10 mouse cellular contexts compared by ENCODE assay signal in the genomic region with DNA sequence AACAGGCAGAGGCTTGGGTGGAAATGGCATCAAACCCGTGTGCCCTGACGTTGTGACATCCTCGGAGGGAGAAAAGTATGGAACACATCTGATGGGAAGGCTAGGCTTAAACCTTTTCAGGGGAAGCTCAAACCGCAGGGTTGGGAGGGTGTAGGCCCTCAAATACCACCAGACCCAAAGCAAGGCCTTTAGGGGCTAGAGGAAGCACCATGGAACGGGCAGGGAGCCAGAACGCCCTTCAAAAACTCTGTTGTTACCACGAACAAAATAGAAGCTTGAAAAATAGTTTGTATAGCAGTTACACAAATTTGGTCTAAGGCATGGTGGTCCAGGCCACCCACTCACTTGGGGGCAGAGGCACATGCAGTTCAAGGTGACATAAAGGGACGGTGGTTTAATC. TPM values are rescaled to one million over a fixed set of nuclear protein-coding genes. Genes with fewer than 3 reads are reported as not detected.
DNase-seq lines count a peak whose midpoint lies in the region; ATAC-seq lines count a peak whose summit lies in the region.
"Had no signal": no experiment of that assay in that cellular context is flagged by ENCODE, and none has a peak within 500 bp of the region (broad histone marks: within the 10 kb centered on the region; RNA-seq: fewer than 3 reads in every experiment).

No protein-coding gene starts in this region.

- WGBS in liver, embryonic 11.5 days = 28% methylated on average over 8 of the region's 8 CpGs
- 22% methylated on average over 8 of the region's 8 CpGs for WGBS in embryonic facial prominence, embryonic 13.5 days
- 27% methylated on average over 8 of the region's 8 CpGs for WGBS in intestine, embryonic 16.5 days
- 28% methylated on average over 8 of the region's 8 CpGs for WGBS in neural tube, embryonic 13.5 days

- H3K4me2 ChIP-seq in liver, embryonic 11.5 days = peak overlapping the region; percentile 72
- peak overlapping the region; percentile 87 for H3K4me2 ChIP-seq in embryonic facial prominence, embryonic 13.5 days
- H3K4me2 ChIP-seq in intestine, embryonic 16.5 days (ENCODE audit: low read depth, low read length) = peak overlapping the region; percentile 90
- H3K4me2 ChIP-seq in neural tube, embryonic 13.5 days = peak overlapping the region; percentile 84

- DNase-seq in liver, embryonic 11.5 days (ENCODE audit: low spot score) = no peak
- no peak for DNase-seq in liver
- no peak for DNase-seq in layer of hippocampus, adult 8-10 months (ENCODE audit: low spot score in 2 of 2)
- DNase-seq in adrenal gland, postnatal 10 days = no peak
- DNase-seq in left cerebral cortex, adult 11 months (ENCODE audit: low spot score) = no peak
- DNase-seq: cerebellum, postnatal 14 days; layer of hippocampus, postnatal 36 days had no signal

- H3K27me3 ChIP-seq in liver, embryonic 11.5 days (replicated peaks; ENCODE audit: control insufficient read depth, insufficient read depth, low read length) = peaks cover 48% of the 10 kb centered on the region
- H3K27me3 ChIP-seq in embryonic facial prominence, embryonic 13.5 days = peaks cover 32% of the 10 kb centered on the region
- peaks cover 6% of the 10 kb centered on the region for H3K27me3 ChIP-seq in intestine, embryonic 16.5 days (replicated peaks; ENCODE audit: control insufficient read depth, insufficient read depth, low read length)
- H3K27me3 ChIP-seq in neural tube, embryonic 13.5 days = peaks cover 26% of the 10 kb centered on the region

- no peak for ATAC-seq in liver, embryonic 11.5 days (replicated peaks; ENCODE audit: low FRiP score)
- ATAC-seq in embryonic facial prominence, embryonic 13.5 days (ENCODE audit: insufficient number of reproducible peaks, insufficient read depth, low FRiP score, low TSS enrichment, low read depth) = no peak
- peak; percentile 40; the same call in 1 of the 2 replicates for ATAC-seq in intestine, embryonic 16.5 days
- ATAC-seq in neural tube, embryonic 13.5 days (ENCODE audit: low read depth) = no peak

- no peaks in the 10 kb centered on the region for H3K9me3 ChIP-seq in liver, embryonic 11.5 days (ENCODE audit: control insufficient read depth, low read length)
- H3K9me3 ChIP-seq in embryonic facial prominence, embryonic 13.5 days = no peaks in the 10 kb centered on the region
- no peaks in the 10 kb centered on the region for H3K9me3 ChIP-seq in intestine, embryonic 16.5 days (ENCODE audit: control insufficient read depth, low read length)
- H3K9me3 ChIP-seq in neural tube, embryonic 13.5 days = no peaks in the 10 kb centered on the region

- H3K4me1 ChIP-seq in liver, embryonic 11.5 days (replicated peaks; ENCODE audit: control insufficient read depth, insufficient read depth, low read length) = no peaks in the 10 kb centered on the region; the same call in 1 of the 2 replicates
- H3K4me1 ChIP-seq in embryonic facial prominence, embryonic 13.5 days = peaks cover 6% of the 10 kb centered on the region; the same call in 1 of the 2 replicates
- H3K4me1 ChIP-seq in intestine, embryonic 16.5 days (ENCODE audit: control insufficient read depth, insufficient read depth, low read length) = peaks cover 8% of the 10 kb centered on the region
- peaks cover 10% of the 10 kb centered on the region; the same call in 1 of the 2 replicates for H3K4me1 ChIP-seq in neural tube, embryonic 13.5 days (replicated peaks)

- no peaks in the 10 kb centered on the region for H3K36me3 ChIP-seq in liver, embryonic 11.5 days (ENCODE audit: control insufficient read depth, insufficient read depth, low read length)
- no peaks in the 10 kb centered on the region for H3K36me3 ChIP-seq in embryonic facial prominence, embryonic 13.5 days
- H3K36me3 ChIP-seq in intestine, embryonic 16.5 days (ENCODE audit: control insufficient read depth, insufficient read depth, low read length) = no peaks in the 10 kb centered on the region
- H3K36me3 ChIP-seq in neural tube, embryonic 13.5 days = no peaks in the 10 kb centered on the region

- peak overlapping the region; percentile 46 for H3K4me3 ChIP-seq in liver, embryonic 11.5 days (ENCODE audit: low read depth, low read length)
- H3K4me3 ChIP-seq in embryonic facial prominence, embryonic 13.5 days = peak overlapping the region; percentile 48
- H3K4me3 ChIP-seq in intestine, embryonic 16.5 days (ENCODE audit: low read length) = peak overlapping the region; percentile 50
- H3K4me3 ChIP-seq in neural tube, embryonic 13.5 days = peak overlapping the region; percentile 42

- H3K27ac ChIP-seq in liver, embryonic 11.5 days (ENCODE audit: low read depth, low read length) = no peak overlapping the region
- H3K27ac ChIP-seq in embryonic facial prominence, embryonic 13.5 days = 0 out of 2 replicates have a peak overlapping the region, but pooled peaks have one; percentile 7
- no peak overlapping the region for H3K27ac ChIP-seq in intestine, embryonic 16.5 days (ENCODE audit: low read length)
- no peak overlapping the region for H3K27ac ChIP-seq in neural tube, embryonic 13.5 days (replicated peaks)

- no peak overlapping the region for H3K9ac ChIP-seq in liver, embryonic 11.5 days (ENCODE audit: low read depth, low read length)
- H3K9ac ChIP-seq in embryonic facial prominence, embryonic 13.5 days = peak overlapping the region; percentile 68
- H3K9ac ChIP-seq in intestine, embryonic 16.5 days (ENCODE audit: low read depth, low read length) = peak overlapping the region; percentile 64; the same call in 1 of the 2 replicates
- no peak overlapping the region for H3K9ac ChIP-seq in neural tube, embryonic 13.5 days

RNA-seq across cellular contexts. Expression of gene Ankrd60, which starts 0.4 kb away (rescaled TPM):
- polyA plus RNA-seq in liver, embryonic 11.5 days (2014; fragmentation: Nextera tagmentation; extraction: Ambion mirVana) = not detected in 2 replicates
- polyA plus RNA-seq in embryonic facial prominence, embryonic 13.5 days (2015; fragmentation: Nextera tagmentation; extraction: Ambion mirVana) = not detected in 2 replicates
- not detected in 2 replicates for polyA plus RNA-seq in intestine, embryonic 16.5 days (2015; fragmentation: Nextera tagmentation; extraction: Ambion mirVana)
- polyA plus RNA-seq in neural tube, embryonic 13.5 days (2015; fragmentation: Nextera tagmentation; extraction: Ambion mirVana) = not detected in 2 replicates
- not detected for total RNA-seq in layer of hippocampus, adult 8-10 months (2022)
- not detected for total RNA-seq in adrenal gland, postnatal 10 days (2021)
- total RNA-seq: layer of hippocampus, postnatal 36 days had no signal

RNA-seq across cellular contexts. Expression of gene 1700021F07Rik, which starts 56.2 kb away (rescaled TPM):
- not detected in 2 replicates for polyA plus RNA-seq in liver, embryonic 11.5 days (2014; fragmentation: Nextera tagmentation; extraction: Ambion mirVana)
- polyA plus RNA-seq in embryonic facial prominence, embryonic 13.5 days (2015; fragmentation: Nextera tagmentation; extraction: Ambion mirVana) = not detected in 2 replicates
- polyA plus RNA-seq in intestine, embryonic 16.5 days (2015; fragmentation: Nextera tagmentation; extraction: Ambion mirVana) = not detected in 2 replicates
- polyA plus RNA-seq in neural tube, embryonic 13.5 days (2015; fragmentation: Nextera tagmentation; extraction: Ambion mirVana) = not detected in 2 replicates
- total RNA-seq in layer of hippocampus, adult 8-10 months (2022) = not detected
- total RNA-seq in adrenal gland, postnatal 10 days (2021) = not detected
- total RNA-seq: layer of hippocampus, postnatal 36 days had no signal

Comparison
In these comparisons a context has a peak if more than half of its experiments do, and no peak if none do; other contexts are left out.
1. H3K9ac ChIP-seq: peak in embryonic facial prominence, embryonic 13.5 days (single experiment) and intestine, embryonic 16.5 days (single experiment); none in liver, embryonic 11.5 days (single experiment) and neural tube, embryonic 13.5 days (single experiment).
2. Peak in every context shown above with its lines, with median percentiles within 50 percentile points of each other: H3K4me2 ChIP-seq and H3K4me3 ChIP-seq.